Mouse (Mus musculus): Measurements from ENCODE around the gene Lhpp.

Lhpp gene

GRCm38 (mm10) chr7:132732136-132732789 is 121.8 kb downstream of the Lhpp start:
- intact Hi-C loops (cut with DNase I), result no loop called here

GRCm38 (mm10) chr7:132733521-132733920 is 123.1 kb downstream of the Lhpp start:
- intact Hi-C loops (cut with DNase I), result no loop called here

- intact Hi-C loops (cut with DNase I), result no loop called here
These were observed 123.8 kb downstream of the Lhpp start for GRCm38 (mm10) chr7:132734222-132734621.

- intact Hi-C loops (cut with DNase I), result loop anchor here (5.0 kb wide), 1 partner anchor 77 kb away; the partner anchor contains the start of gene Fam53b
These were observed 124.7 kb downstream of the Lhpp start for GRCm38 (mm10) chr7:132735145-132735544.

GRCm38 (mm10) chr7:132736099-132736862 is 125.8 kb downstream of the Lhpp start:
- intact Hi-C loops (cut with DNase I), result loop anchor here (5.0 kb wide), 1 partner anchor 76 kb away; the partner anchor contains the start of gene Fam53b

GRCm38 (mm10) chr7:132738844-132739243 is 128.4 kb downstream of the Lhpp start:
- intact Hi-C loops (cut with DNase I), result loop anchor here (5.0 kb wide), 1 partner anchor 73 kb away; the partner anchor contains the start of gene Fam53b

GRCm38 (mm10) chr7:132739829-132740228 is 129.4 kb downstream of the Lhpp start:
- intact Hi-C loops (cut with DNase I), result loop anchor here (5.0 kb wide), 1 partner anchor 72 kb away; the partner anchor contains the start of gene Fam53b

- intact Hi-C loops (cut with DNase I), result no loop called here
These were observed 132.5 kb downstream of the Lhpp start for GRCm38 (mm10) chr7:132742912-132743311.

GRCm38 (mm10) chr7:132747096-132747495 is 136.7 kb downstream of the Lhpp start:
- intact Hi-C loops (cut with DNase I), result no loop called here

GRCm38 (mm10) chr7:132748076-132748769 is 137.8 kb downstream of the Lhpp start:
- intact Hi-C loops (cut with DNase I), result no loop called here

GRCm38 (mm10) chr7:132749504-132749903 is 139.1 kb downstream of the Lhpp start:
- intact Hi-C loops (cut with DNase I), result no loop called here

GRCm38 (mm10) chr7:132751716-132752115 is 141.3 kb downstream of the Lhpp start:
- intact Hi-C loops (cut with DNase I), result no loop called here

- intact Hi-C loops (cut with DNase I), result no loop called here
These were observed 143.3 kb downstream of the Lhpp start for GRCm38 (mm10) chr7:132753518-132754388.

- intact Hi-C loops (cut with DNase I), result no loop called here
These were observed 143.9 kb downstream of the Lhpp start for GRCm38 (mm10) chr7:132754389-132754750.
